Comparison of ENCODE assay signal across 9 mouse cellular contexts in the genomic region with DNA sequence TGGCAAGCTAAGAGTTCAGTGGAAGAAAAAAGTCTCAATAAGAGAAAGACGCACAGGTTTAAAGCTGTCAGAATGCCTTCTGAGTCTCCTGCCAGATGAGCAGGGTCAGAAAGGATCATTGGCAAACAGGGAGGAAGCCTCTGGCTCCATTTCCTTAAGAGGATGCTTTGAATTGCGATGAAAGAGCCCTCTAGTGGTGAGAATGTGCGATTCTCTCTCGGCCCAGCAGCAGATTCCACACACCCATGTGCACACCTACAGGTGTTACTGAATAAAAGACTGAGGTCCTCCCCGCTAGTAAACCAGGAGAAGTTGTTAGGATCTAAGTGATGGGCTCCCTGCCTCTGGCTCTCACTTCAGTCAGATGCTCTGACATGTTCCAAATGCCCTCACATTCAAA. TPM values are rescaled to one million over a fixed set of nuclear protein-coding genes. Genes with fewer than 3 reads are reported as not detected.
DNase-seq lines count a peak whose midpoint lies in the region; ATAC-seq and TF ChIP-seq lines count a peak whose summit lies in the region.
"Had no signal": no experiment of that assay in that cellular context is flagged by ENCODE, and none has a peak within 500 bp of the region (broad histone marks: within the 10 kb centered on the region; RNA-seq: fewer than 3 reads in every experiment).

No protein-coding gene starts in this region.

- no peak overlapping the region for H3K9ac ChIP-seq in liver, postnatal 0 days (replicated peaks)
- no peak overlapping the region for H3K9ac ChIP-seq in liver, embryonic 11.5 days (ENCODE audit: low read depth, low read length)
- H3K9ac ChIP-seq: liver, embryonic 15.5 days had no signal

- DNase-seq in adrenal gland, postnatal 14 days = peak; percentile 8
- DNase-seq in adrenal gland, adult 8-10 months = no peak
- DNase-seq in liver, postnatal 0 days = peak; percentile 15
- no peak for DNase-seq in liver, embryonic 11.5 days (ENCODE audit: low spot score)
- DNase-seq in induced T-regulatory cell, adult 2 months (ENCODE audit: low read depth) = peak; percentile 49
- DNase-seq in right cerebral cortex, postnatal 14 days = peak; percentile 16
- DNase-seq in heart, adult 8-10 months (ENCODE audit: low spot score) = no peak

- no peak overlapping the region for H3K4me2 ChIP-seq in liver, postnatal 0 days (ENCODE audit: low read depth, low read length)
- H3K4me2 ChIP-seq in liver, embryonic 11.5 days = no peak overlapping the region
- H3K4me2 ChIP-seq: liver, embryonic 15.5 days had no signal

- no peaks in the 10 kb centered on the region for H3K9me3 ChIP-seq in liver, postnatal 0 days (ENCODE audit: low read length)
- no peaks in the 10 kb centered on the region for H3K9me3 ChIP-seq in liver, embryonic 11.5 days (ENCODE audit: control insufficient read depth, low read length)
- H3K9me3 ChIP-seq: liver, embryonic 15.5 days had no signal

- no peaks in the 10 kb centered on the region for H3K4me1 ChIP-seq in liver, postnatal 0 days (ENCODE audit: insufficient read depth)
- no peaks in the 10 kb centered on the region for H3K4me1 ChIP-seq in liver, embryonic 11.5 days (replicated peaks; ENCODE audit: control insufficient read depth, insufficient read depth, low read length)
- H3K4me1 ChIP-seq in bone marrow macrophage, adult 2 months (ENCODE audit: control insufficient read depth, insufficient read depth, low read length) = no peaks in the 10 kb centered on the region
- H3K4me1 ChIP-seq: liver, embryonic 15.5 days had no signal

- WGBS in liver, postnatal 0 days (ENCODE audit: insufficient replicate concordance) = 23% methylated on average over 5 of the region's 5 CpGs
- WGBS in liver, embryonic 11.5 days = 27% methylated on average over 5 of the region's 5 CpGs

- no peak overlapping the region for H3K27ac ChIP-seq in liver, postnatal 0 days (ENCODE audit: low read depth)
- no peak overlapping the region for H3K27ac ChIP-seq in liver, embryonic 11.5 days (ENCODE audit: low read depth, low read length)
- no peak overlapping the region for H3K27ac ChIP-seq in bone marrow macrophage, adult 2 months (ENCODE audit: insufficient read depth, low read depth, low read length)
- H3K27ac ChIP-seq: liver, embryonic 15.5 days had no signal

- TF ChIP-seq EP300 in liver, postnatal 0 days (IDR thresholded peaks at IDR 0.05; ENCODE audit: low read depth) = no peak

- H3K36me3 ChIP-seq in liver, postnatal 0 days (replicated peaks; ENCODE audit: insufficient read depth, low read length) = no peaks in the 10 kb centered on the region
- H3K36me3 ChIP-seq in liver, embryonic 11.5 days (ENCODE audit: control insufficient read depth, insufficient read depth, low read length) = no peaks in the 10 kb centered on the region
- H3K36me3 ChIP-seq: liver, embryonic 15.5 days had no signal

- H3K27me3 ChIP-seq in liver, postnatal 0 days (ENCODE audit: insufficient read depth, low read length) = 0 out of 2 replicates have a peak, but pooled peaks cover 2% of the 10 kb centered on the region
- no peaks in the 10 kb centered on the region for H3K27me3 ChIP-seq in liver, embryonic 11.5 days (replicated peaks; ENCODE audit: control insufficient read depth, insufficient read depth, low read length)
- H3K27me3 ChIP-seq: liver, embryonic 15.5 days had no signal

- TF ChIP-seq POLR2A in bone marrow macrophage, adult 2 months (IDR thresholded peaks at IDR 0.05; ENCODE audit: borderline replicate concordance, low read depth, low read length) = no peak

- no peak overlapping the region for H3K4me3 ChIP-seq in liver, postnatal 0 days (ENCODE audit: low read depth, low read length)
- no peak overlapping the region for H3K4me3 ChIP-seq in liver, embryonic 11.5 days (ENCODE audit: low read depth, low read length)
- H3K4me3 ChIP-seq in bone marrow macrophage, adult 2 months (ENCODE audit: insufficient read depth, low read length) = no peak overlapping the region
- H3K4me3 ChIP-seq: liver, embryonic 15.5 days had no signal

- no peak for ATAC-seq in liver, postnatal 0 days
- no peak for ATAC-seq in liver, embryonic 11.5 days (replicated peaks; ENCODE audit: low FRiP score)

- peak; percentile 59 for TF ChIP-seq CTCF in liver, postnatal 0 days (IDR thresholded peaks at IDR 0.05; ENCODE audit: low read depth)
- peak; percentile 38; the same call in 1 of the 2 replicates for TF ChIP-seq CTCF in bone marrow macrophage, adult 2 months (IDR thresholded peaks at IDR 0.05; ENCODE audit: low read depth, low read length)

RNA-seq across cellular contexts. Expression of a gene that starts 2.4 kb away (rescaled TPM):
- 1.9 and 2.1 TPM in 2 replicates for total RNA-seq in adrenal gland, postnatal 14 days (2021)
- 1 to 10 TPM in 2 of 4 experiments, under 1 TPM in 2; 0.80 to 2.0 (median 1.4) TPM for total RNA-seq in adrenal gland, adult 8-10 months (2022)
- 0.05 and 0.12 TPM in 2 replicates for polyA plus RNA-seq in liver, postnatal 0 days (2015; fragmentation: Nextera tagmentation; extraction: Ambion mirVana)
- polyA plus RNA-seq in liver, embryonic 11.5 days (2014; fragmentation: Nextera tagmentation; extraction: Ambion mirVana) = 0.66 and 0.75 TPM in 2 replicates
- not detected in 2 replicates for polyA plus RNA-seq in bone marrow macrophage, adult 2 months (2012; ENCODE audit: insufficient read depth, insufficient read length, missing spikeins)
- not detected for total RNA-seq in heart, adult 8-10 months (2022)

Comparison
In these comparisons a context has a peak if more than half of its experiments do, and no peak if none do; other contexts are left out.
1. DNase-seq: peak in adrenal gland, postnatal 14 days (single experiment), liver, postnatal 0 days (single experiment), induced T-regulatory cell, adult 2 months (single experiment) and right cerebral cortex, postnatal 14 days (single experiment); none in adrenal gland, adult 8-10 months (single experiment), liver, embryonic 11.5 days (single experiment) and heart, adult 8-10 months (single experiment).